Mouse (Mus musculus) embryonic facial prominence, embryonic 15.5 days (tissue): ENCODE results near the gene Chil1. TPM values are rescaled to one million over a fixed set of nuclear protein-coding genes. Genes with fewer than 3 reads are reported as not detected.

Experiments
- ATAC-seq: fragments of 200-750 bp; cut with Nextera tagmentation; 2 replicates; pipeline ENCODE4 v1.8.0; 2017; ENCODE audit warnings: low read depth, moderate TSS enrichment; ENCODE audit not compliant: insufficient number of reproducible peaks, low FRiP score, low TSS enrichment
- H3K27ac ChIP-seq: fragments of 300-500 bp; sonication (generic); replicated peaks from 2 replicates; pipeline ENCODE4 v1.5.1; 2015; ENCODE audit warnings: mild to moderate bottlenecking, inconsistent platforms
- H3K27me3 ChIP-seq: fragments of 300-500 bp; sonication (generic); 2 replicates; pipeline ENCODE4 v1.6.1; 2015; ENCODE audit warnings: inconsistent platforms
- H3K36me3 ChIP-seq: fragments of 300-500 bp; sonication (generic); 2 replicates; pipeline ENCODE4 v1.6.1; 2015; ENCODE audit warnings: mild to moderate bottlenecking, inconsistent platforms
- H3K4me1 ChIP-seq: fragments of 300-500 bp; sonication (generic); 2 replicates; pipeline ENCODE4 v1.6.1; 2015; ENCODE audit warnings: inconsistent platforms
- H3K4me2 ChIP-seq: fragments of 300-500 bp; sonication (generic); replicated peaks from 2 replicates; pipeline ENCODE4 v1.6.1; 2015; ENCODE audit warnings: mild to moderate bottlenecking, inconsistent platforms
- H3K4me3 ChIP-seq: fragments of 300-500 bp; sonication (generic); replicated peaks from 2 replicates; pipeline ENCODE4 v1.5.1; 2015; ENCODE audit warnings: mild to moderate bottlenecking, inconsistent platforms
- H3K9ac ChIP-seq: fragments of 300-500 bp; sonication (generic); 2 replicates; pipeline ENCODE4 v1.6.1; 2015; ENCODE audit warnings: inconsistent platforms
- H3K9me3 ChIP-seq: fragments of 300-500 bp; sonication (generic); replicated peaks from 2 replicates; pipeline ENCODE4 v1.6.1; 2016; ENCODE audit warnings: inconsistent platforms
- WGBS: fragments of 180-500 bp; shearing (Covaris S2); methylation state at CpG from one replicate; pipeline ENCODE4 v1.1.7; 2015; 5-methylcytosine and 5-hydroxymethylcytosine counted together
- polyA plus RNA-seq: library from polyadenylated mRNA; unstranded; fragments of >200 nt; fragmentation: Nextera tagmentation; extraction: Ambion mirVana; gene quantifications from 2 replicates; pipeline ENCODE4 v1.2.1, GENCODE M21; 2015

The Chil1 gene
- polyA plus RNA-seq, 1 experiment from 2014 or later = 22.8 TPM

DNA sequence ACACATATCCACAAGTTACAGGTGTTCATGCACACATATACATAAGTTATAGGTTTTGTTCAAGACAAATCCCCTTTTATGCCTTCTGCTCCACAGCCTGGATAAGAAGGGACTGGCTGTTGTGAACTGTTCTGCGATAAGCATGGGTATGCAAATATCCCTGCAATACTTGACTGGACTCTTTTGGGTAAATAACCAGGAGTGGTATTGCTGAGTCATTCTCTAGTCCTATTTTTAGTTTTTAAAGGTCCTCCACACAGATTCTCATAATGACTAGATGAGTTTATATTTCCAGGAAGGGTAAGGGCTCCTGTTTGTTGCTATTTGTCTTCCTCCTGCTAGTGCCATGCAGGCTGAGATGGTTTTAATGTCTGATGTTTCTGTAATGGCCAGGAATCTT is 39.2 kb downstream of the Chil1 start:
- Histone ChIP-seq H3K4me1 (no peaks in the 10 kb centered on the region), H3K9ac (no peak overlapping the region), H3K36me3 (no peaks in the 10 kb centered on the region), H3K27me3 (no peaks in the 10 kb centered on the region), H3K9me3 (no peaks in the 10 kb centered on the region), H3K4me2 (no peak overlapping the region), H3K4me3 (no peak overlapping the region), H3K27ac (no peak overlapping the region)
- 80% methylated on average over 1 of the region's 1 CpGs for WGBS
- no peak for ATAC-seq

DNA sequence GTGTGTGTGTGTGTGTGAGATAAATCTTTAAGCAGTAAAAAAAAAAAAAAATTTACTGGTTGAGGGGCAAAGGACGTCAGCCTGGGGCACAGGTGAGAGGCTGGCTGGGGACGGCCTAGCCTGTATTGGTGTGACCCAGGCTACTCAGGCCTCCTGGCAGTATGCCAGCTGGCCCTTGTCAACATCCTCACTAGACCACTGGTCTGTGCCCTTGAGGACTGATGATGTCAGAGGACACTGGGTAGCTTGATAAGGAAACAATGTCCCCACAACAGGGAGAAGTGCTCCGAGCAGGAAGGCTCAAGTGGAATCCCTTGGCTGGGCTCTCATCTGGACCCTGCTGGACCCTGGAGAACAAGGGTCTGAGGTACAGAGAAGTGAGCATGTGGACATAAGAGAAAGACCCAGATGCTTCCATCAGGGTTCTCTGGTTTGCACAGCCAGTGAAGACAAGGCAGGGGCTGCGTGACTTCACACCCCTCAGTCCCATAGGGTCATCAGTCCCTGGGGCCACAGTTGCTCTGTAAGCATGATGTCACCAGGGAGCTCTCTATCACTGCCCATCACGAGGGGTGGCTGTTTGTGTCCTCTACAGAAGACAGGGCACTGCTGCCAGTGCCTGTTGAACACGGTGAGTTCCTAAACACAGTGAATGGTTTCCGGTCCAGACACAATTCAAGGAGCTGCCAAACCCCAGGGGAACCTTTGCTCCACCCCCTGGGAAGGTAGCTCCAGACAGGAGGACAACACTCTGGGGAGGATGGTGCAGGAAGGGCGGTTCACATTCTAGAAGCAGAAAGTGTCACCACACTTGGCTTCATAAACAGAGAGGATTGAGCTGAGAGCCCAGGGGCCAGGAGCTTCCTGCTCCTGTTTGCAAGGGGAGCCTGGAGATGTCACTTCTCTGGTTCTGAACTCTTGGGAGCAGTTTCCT is 40.4 kb downstream of the Chil1 start:
- ATAC-seq = no peak; the same call in 1 of the 2 replicates
- no peaks in the 10 kb centered on the region for H3K36me3 ChIP-seq
- H3K9me3 ChIP-seq = no peaks in the 10 kb centered on the region
- no peak overlapping the region for H3K4me2 ChIP-seq
- no peak overlapping the region for H3K9ac ChIP-seq
- H3K27me3 ChIP-seq = no peaks in the 10 kb centered on the region
- 57% methylated on average over 8 of the region's 8 CpGs for WGBS
- H3K27ac ChIP-seq = no peak overlapping the region
- H3K4me1 ChIP-seq = no peaks in the 10 kb centered on the region
- no peak overlapping the region for H3K4me3 ChIP-seq

DNA sequence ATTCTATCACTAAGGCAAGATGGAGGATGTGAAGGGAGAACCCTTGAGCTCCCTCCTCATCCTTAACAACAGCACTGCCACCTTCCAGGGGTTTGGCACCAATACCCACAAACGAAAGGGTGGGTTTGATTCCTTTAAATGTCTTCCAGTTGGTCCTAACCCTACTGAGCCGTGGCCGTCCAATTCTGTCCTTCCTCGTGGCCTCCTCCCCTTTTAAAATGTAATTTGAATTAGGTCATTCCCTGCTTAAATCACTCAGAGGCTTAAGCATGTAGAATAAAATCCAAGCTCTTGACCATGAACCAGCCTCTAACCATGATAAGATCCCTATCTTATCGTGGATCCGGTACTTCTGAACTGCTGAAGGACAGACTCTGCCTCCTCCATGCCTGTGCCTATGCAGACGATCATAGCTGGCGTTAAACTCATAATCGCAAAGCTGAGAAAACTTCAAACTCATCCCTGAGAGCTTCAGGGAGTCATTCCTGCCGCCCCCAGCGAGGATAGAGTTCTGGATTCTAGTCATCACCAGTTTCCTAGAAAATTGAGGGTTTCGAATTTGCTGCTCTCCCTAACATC is 42.8 kb downstream of the Chil1 start:
- no peak overlapping the region for H3K4me2 ChIP-seq
- no peaks in the 10 kb centered on the region for H3K27me3 ChIP-seq
- no peak overlapping the region for H3K27ac ChIP-seq
- H3K9ac ChIP-seq = no peak overlapping the region
- no peaks in the 10 kb centered on the region for H3K9me3 ChIP-seq
- no peaks in the 10 kb centered on the region for H3K36me3 ChIP-seq
- ATAC-seq = no peak
- H3K4me1 ChIP-seq = no peaks in the 10 kb centered on the region
- WGBS = 84% methylated on average over 12 of the region's 12 CpGs
- no peak overlapping the region for H3K4me3 ChIP-seq

DNA sequence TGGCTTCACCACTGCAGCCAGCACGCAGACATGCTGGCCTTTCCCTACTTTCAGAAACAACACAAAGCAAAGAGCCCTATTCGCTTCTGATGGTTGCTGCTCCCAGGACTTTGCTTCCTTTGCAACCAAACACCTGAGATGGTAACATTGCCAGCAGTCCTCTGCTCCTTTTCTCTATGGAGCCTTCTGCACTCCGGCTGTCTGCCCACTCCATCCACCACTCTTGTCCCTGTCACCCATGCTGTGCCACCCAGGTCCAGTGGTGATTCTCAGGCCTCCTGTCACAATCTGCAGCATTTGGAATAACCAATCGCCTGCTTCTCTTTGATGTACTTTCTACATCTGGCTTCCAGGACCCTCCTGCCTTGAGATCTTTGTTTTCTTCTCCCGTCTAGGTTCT is 43.4 kb downstream of the Chil1 start:
- ATAC-seq = no peak
- H3K4me3 ChIP-seq = no peak overlapping the region
- no peaks in the 10 kb centered on the region for H3K27me3 ChIP-seq
- H3K36me3 ChIP-seq = no peaks in the 10 kb centered on the region
- H3K27ac ChIP-seq = no peak overlapping the region
- no peaks in the 10 kb centered on the region for H3K4me1 ChIP-seq
- H3K4me2 ChIP-seq = no peak overlapping the region
- no peak overlapping the region for H3K9ac ChIP-seq
- H3K9me3 ChIP-seq = no peaks in the 10 kb centered on the region
- 83% methylated on average over 5 of the region's 5 CpGs for WGBS

DNA sequence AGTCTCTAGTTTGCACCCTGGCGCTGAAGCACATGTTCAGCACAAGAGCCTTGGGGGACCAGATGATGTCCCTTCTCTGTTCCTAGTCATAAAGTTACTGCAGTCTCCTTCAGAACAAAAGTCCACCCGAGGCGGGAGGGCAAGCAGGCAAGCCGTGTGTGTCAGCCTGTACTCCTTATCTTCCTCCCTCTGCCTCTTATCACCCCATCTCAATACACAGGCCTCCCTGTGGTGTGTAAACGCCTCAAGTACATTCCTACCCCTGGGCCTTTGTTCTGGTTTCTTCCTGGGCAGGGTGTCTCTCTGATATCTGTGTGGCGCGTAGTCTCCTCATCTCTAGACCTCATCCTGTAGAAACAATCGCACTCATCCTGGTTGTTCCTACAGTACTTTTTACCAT is 44.8 kb downstream of the Chil1 start:
- no peak overlapping the region for H3K9ac ChIP-seq
- no peak for ATAC-seq
- WGBS = 80% methylated on average over 8 of the region's 8 CpGs

DNA sequence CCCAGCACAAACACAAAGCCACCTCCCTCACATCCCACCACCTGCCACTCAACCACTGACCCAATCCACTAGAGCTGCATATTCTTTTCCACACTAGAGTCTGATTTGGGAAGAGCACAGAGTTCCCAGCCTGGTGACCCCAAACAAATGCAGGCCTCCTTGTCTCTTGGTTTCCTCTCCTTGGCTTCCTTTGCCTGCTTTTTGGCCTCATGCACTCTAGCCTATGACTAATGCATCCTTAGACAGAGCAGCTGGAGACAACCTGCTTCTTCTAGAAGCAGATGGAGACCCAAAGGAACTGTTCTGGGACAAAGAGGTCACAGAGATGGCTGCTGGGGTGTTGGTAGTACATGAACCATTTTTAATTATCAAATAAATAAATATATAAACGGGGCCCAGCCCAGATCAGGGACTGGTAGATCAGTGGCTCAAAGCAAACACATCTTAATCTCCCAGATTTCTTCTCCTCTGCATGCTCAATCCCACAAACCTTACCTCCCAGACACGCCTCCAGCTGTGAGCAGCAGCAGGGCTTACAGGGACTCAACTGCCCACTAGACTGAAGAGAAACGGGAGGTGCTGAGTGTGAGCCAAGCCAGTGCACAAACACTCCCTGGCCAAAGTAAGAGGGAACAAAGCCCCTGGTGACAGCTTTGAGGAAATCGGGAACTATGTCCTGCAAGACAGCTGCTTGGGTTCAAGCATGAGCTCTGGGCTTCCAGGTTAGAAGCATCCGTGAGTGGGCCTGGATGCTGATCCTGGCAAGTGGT is 48.0 kb downstream of the Chil1 start:
- no peak for ATAC-seq
- Histone ChIP-seq H3K36me3 (no peaks in the 10 kb centered on the region), H3K4me2 (no peak overlapping the region), H3K4me1 (peaks cover 21% of the 10 kb centered on the region), H3K9ac (no peak overlapping the region), H3K27ac (no peak overlapping the region), H3K27me3 (peaks cover 23% of the 10 kb centered on the region), H3K9me3 (no peaks in the 10 kb centered on the region), H3K4me3 (no peak overlapping the region)
- WGBS = 67% methylated on average over 5 of the region's 5 CpGs

More for the DNA sequence above, 44.8 kb downstream of the Chil1 start:
- Histone ChIP-seq H3K4me3 (no peak overlapping the region), H3K9me3 (no peaks in the 10 kb centered on the region), H3K4me2 (no peak overlapping the region), H3K4me1 (no peaks in the 10 kb centered on the region), H3K27ac (no peak overlapping the region), H3K27me3 (no peaks in the 10 kb centered on the region), H3K36me3 (no peaks in the 10 kb centered on the region)

DNA sequence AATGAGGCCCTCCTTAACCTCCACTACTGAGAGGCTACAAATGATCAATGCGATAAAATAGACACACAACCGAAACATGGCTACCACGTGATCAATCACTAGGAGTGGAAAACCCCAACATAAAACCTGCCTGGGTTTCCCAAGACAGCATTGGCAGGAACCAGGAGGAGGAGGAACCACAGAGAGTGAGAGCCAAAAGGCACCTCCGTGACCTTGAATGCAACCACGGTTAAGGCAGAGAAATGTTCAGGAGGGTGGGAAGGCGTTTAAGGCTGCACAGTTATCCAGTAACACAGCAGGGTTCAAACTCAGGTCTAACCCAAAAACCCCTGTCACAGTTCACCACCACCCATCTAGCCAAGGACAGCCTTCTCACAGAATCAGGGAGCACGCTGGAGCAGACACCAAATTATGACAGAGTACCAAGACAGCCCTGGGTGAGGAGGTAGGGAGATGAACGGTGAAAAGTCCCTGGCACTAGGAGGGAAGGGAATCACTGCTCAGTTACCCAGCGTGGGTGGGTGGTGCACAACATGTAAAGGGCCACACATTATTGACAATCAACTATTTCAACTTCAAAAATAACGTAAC is 48.8 kb downstream of the Chil1 start:
- peaks cover 29% of the 10 kb centered on the region for H3K4me1 ChIP-seq
- WGBS = 85% methylated on average over 10 of the region's 10 CpGs
- no peak overlapping the region for H3K9ac ChIP-seq
- no peaks in the 10 kb centered on the region for H3K9me3 ChIP-seq
- H3K27me3 ChIP-seq = peaks cover 30% of the 10 kb centered on the region
- no peak overlapping the region for H3K4me2 ChIP-seq
- ATAC-seq = no peak
- no peak overlapping the region for H3K27ac ChIP-seq
- H3K36me3 ChIP-seq = no peaks in the 10 kb centered on the region
- H3K4me3 ChIP-seq = no peak overlapping the region

DNA sequence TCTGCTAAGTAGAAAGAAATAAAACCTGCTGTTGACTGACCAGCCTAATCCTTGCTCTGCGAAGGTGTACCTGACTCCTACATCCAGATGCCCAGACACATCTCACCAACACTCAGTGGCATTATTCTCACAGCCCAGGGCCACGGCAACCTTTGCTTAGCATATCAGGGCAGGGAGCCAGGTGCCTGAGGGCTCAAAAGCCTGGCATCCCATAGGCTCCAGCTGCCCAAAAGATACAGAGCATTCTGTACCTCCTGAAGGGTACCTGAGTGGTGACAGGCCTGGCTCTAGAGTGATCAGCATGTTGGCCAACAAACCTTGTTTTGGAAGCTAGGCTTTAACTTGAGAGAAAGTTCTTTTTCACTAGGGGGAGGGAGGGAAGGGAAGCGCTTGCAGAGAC is 49.3 kb downstream of the Chil1 start:
- no peak for ATAC-seq
- WGBS = 79% methylated on average over 3 of the region's 3 CpGs
- Histone ChIP-seq H3K9me3 (no peaks in the 10 kb centered on the region), H3K4me1 (peaks cover 31% of the 10 kb centered on the region), H3K27me3 (peaks cover 35% of the 10 kb centered on the region), H3K4me3 (no peak overlapping the region), H3K9ac (no peak overlapping the region), H3K4me2 (no peak overlapping the region), H3K27ac (no peak overlapping the region), H3K36me3 (no peaks in the 10 kb centered on the region)

DNA sequence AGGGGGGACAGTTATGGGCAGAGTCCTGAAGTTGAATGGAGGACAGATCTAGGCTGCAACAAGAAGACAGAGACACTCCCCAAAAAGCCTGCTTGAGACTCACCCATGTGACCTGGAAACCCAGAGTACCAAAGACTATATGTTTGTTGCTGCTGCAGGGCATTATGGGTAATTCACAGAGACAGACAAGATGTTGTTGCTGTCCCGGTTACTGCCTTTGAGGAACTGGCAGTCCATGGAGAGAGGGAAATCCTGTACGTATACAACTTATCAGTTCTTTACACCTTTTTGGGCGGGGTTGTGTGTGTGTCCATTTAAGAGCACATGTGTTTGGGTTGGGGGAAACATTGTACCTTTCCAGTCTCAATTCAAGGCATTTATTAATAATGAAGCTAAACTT is 49.7 kb downstream of the Chil1 start:
- peaks cover 39% of the 10 kb centered on the region for H3K27me3 ChIP-seq
- H3K27ac ChIP-seq = no peak overlapping the region
- H3K4me2 ChIP-seq = no peak overlapping the region
- no peaks in the 10 kb centered on the region for H3K36me3 ChIP-seq
- no peak for ATAC-seq
- H3K4me3 ChIP-seq = no peak overlapping the region
- WGBS = 68% methylated on average over 3 of the region's 3 CpGs
- H3K9ac ChIP-seq = no peak overlapping the region
- H3K9me3 ChIP-seq = no peaks in the 10 kb centered on the region
- peaks cover 31% of the 10 kb centered on the region for H3K4me1 ChIP-seq

DNA sequence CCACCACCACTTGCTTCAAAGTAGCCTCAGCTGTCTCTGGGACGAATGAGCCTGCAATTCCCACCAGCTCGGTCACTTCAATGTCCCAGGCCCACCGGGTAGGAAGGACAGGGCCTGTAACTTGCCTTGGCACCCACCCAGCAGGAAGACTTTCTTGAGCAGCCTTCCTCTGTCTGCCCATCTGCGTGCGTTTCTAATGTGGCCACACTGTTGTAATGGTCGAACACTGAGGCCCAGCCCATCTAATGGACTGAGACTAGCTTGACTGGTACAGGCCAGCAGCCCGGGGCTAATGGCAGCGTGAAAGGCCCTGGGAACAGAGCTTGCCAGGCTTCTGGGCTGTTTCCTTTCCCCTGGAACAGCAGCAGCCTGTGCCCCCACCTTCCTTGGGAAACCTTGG is 50.4 kb downstream of the Chil1 start:
- H3K9ac ChIP-seq = no peak overlapping the region
- ATAC-seq = no peak
- WGBS = 64% methylated on average over 8 of the region's 8 CpGs
- H3K4me2 ChIP-seq = no peak overlapping the region
- no peak overlapping the region for H3K27ac ChIP-seq
- H3K4me3 ChIP-seq = no peak overlapping the region
- peaks cover 45% of the 10 kb centered on the region for H3K27me3 ChIP-seq
- H3K4me1 ChIP-seq = peaks cover 31% of the 10 kb centered on the region
- no peaks in the 10 kb centered on the region for H3K36me3 ChIP-seq
- H3K9me3 ChIP-seq = no peaks in the 10 kb centered on the region
